Mouse (Mus musculus): ENCODE data around the gene Uxt. TPM values are rescaled to one million over a fixed set of nuclear protein-coding genes. Genes with fewer than 3 reads are reported as not detected.

The Uxt gene
- polyA plus RNA-seq (2014; fragmentation: Nextera tagmentation; extraction: Ambion mirVana) = 62.5 and 66.4 TPM in 2 replicates

- peak; percentile 99 for ATAC-seq (ENCODE audit: low FRiP score)
- H3K9me3 ChIP-seq (ENCODE audit: control insufficient read depth, low read length) = no peaks in the 10 kb centered on the region
- no peaks in the 10 kb centered on the region for H3K27me3 ChIP-seq (ENCODE audit: control insufficient read depth, insufficient read depth, low read length)
These were observed at the start of gene Uxt for GRCm38 (mm10) chrX:20961477-20962378. Uxt (minus strand) TSS chrX:20962017.

GRCm38 (mm10) chrX:20980901-20981300 is 19.1 kb upstream of the Uxt start:
- Histone ChIP-seq H3K9me3 (ENCODE audit: control insufficient read depth, low read length) (no peaks in the 10 kb centered on the region), H3K9ac (ENCODE audit: low read length) (no peak overlapping the region), H3K4me2 (no peak overlapping the region), H3K27me3 (ENCODE audit: control insufficient read depth, insufficient read depth, low read length) (no peaks in the 10 kb centered on the region), H3K4me3 (ENCODE audit: low read depth, low read length) (no peak overlapping the region), H3K36me3 (ENCODE audit: control insufficient read depth, insufficient read depth, low read length) (no peaks in the 10 kb centered on the region), H3K4me1 (ENCODE audit: control insufficient read depth, insufficient read depth, low read length) (no peaks in the 10 kb centered on the region), H3K27ac (ENCODE audit: low read depth, low read length) (no peak overlapping the region)
- WGBS = 79% methylated on average over 1 of the region's 1 CpGs
- DNase-seq (ENCODE audit: low spot score, missing footprints) (no peak), ATAC-seq (ENCODE audit: low FRiP score) (no peak)

More at GRCm38 (mm10) chrX:20961477-20962378, at the start of gene Uxt:
- Histone ChIP-seq H3K36me3 (ENCODE audit: control insufficient read depth, insufficient read depth, low read length) (no peaks in the 10 kb centered on the region), H3K4me1 (ENCODE audit: control insufficient read depth, insufficient read depth, low read length) (no peaks in the 10 kb centered on the region), H3K4me3 (ENCODE audit: low read depth, low read length) (peak within 1 kb of the TSS; percentile 32), H3K9ac (ENCODE audit: low read length) (peak within 1 kb of the TSS; percentile 55; the same call in 1 of the 2 replicates), H3K27ac (ENCODE audit: low read depth, low read length) (no peak within 1 kb of the TSS; the same call in 1 of the 2 replicates), H3K4me2 (peak within 1 kb of the TSS; percentile 41)
- DNase-seq (ENCODE audit: low spot score, missing footprints) = peak; percentile 95
- 19% methylated on average over 57 of the region's 57 CpGs for WGBS

GRCm38 (mm10) chrX:20950191-20950880 is 11.5 kb downstream of the Uxt start, which contains the start of gene Elk1:
Elk1 (minus strand) TSS chrX:20950608.
- 14% methylated on average over 29 of the region's 30 CpGs for WGBS
- H3K36me3 ChIP-seq (ENCODE audit: control insufficient read depth, insufficient read depth, low read length) = no peaks in the 10 kb centered on the region
- peak within 1 kb of the TSS; percentile 47 for H3K4me2 ChIP-seq
- no peaks in the 10 kb centered on the region for H3K27me3 ChIP-seq (ENCODE audit: control insufficient read depth, insufficient read depth, low read length)
- H3K4me3 ChIP-seq (ENCODE audit: low read depth, low read length) = peak within 1 kb of the TSS; percentile 57
- DNase-seq (ENCODE audit: low spot score, missing footprints) (peak; percentile 96), ATAC-seq (ENCODE audit: low FRiP score) (peak; percentile 98)
- peak within 1 kb of the TSS; percentile 44; the same call in 1 of the 2 replicates for H3K27ac ChIP-seq (ENCODE audit: low read depth, low read length)
- no peaks in the 10 kb centered on the region for H3K9me3 ChIP-seq (ENCODE audit: control insufficient read depth, low read length)
- no peaks in the 10 kb centered on the region; the same call in 1 of the 2 replicates for H3K4me1 ChIP-seq (ENCODE audit: control insufficient read depth, insufficient read depth, low read length)
- H3K9ac ChIP-seq (ENCODE audit: low read length) = peak within 1 kb of the TSS; percentile 71

- Histone ChIP-seq H3K9me3 (ENCODE audit: control insufficient read depth, low read length) (no peaks in the 10 kb centered on the region), H3K9ac (ENCODE audit: low read length) (no peak overlapping the region), H3K4me3 (ENCODE audit: low read depth, low read length) (no peak overlapping the region), H3K36me3 (ENCODE audit: control insufficient read depth, insufficient read depth, low read length) (no peaks in the 10 kb centered on the region), H3K27me3 (ENCODE audit: control insufficient read depth, insufficient read depth, low read length) (no peaks in the 10 kb centered on the region), H3K27ac (ENCODE audit: low read depth, low read length) (no peak overlapping the region), H3K4me2 (no peak overlapping the region), H3K4me1 (ENCODE audit: control insufficient read depth, insufficient read depth, low read length) (no peaks in the 10 kb centered on the region; the same call in 1 of the 2 replicates)
- DNase-seq (ENCODE audit: low spot score, missing footprints) (peak; percentile 82), ATAC-seq (ENCODE audit: low FRiP score) (no peak)
- 11% methylated on average over 4 of the region's 4 CpGs for WGBS
These were observed 15.8 kb downstream of the Uxt start for GRCm38 (mm10) chrX:20946055-20946454.

GRCm38 (mm10) chrX:20931963-20932362 is 29.9 kb downstream of the Uxt start:
- WGBS = 89% methylated on average over 1 of the region's 1 CpGs

GRCm38 (mm10) chrX:20931364-20931763 is 30.5 kb downstream of the Uxt start, which contains the start of gene Cfp:
Cfp (minus strand) TSS chrX:20931555.
- Histone ChIP-seq H3K27ac (ENCODE audit: low read depth, low read length) (no peak within 1 kb of the TSS), H3K27me3 (ENCODE audit: control insufficient read depth, insufficient read depth, low read length) (no peaks in the 10 kb centered on the region), H3K4me1 (ENCODE audit: control insufficient read depth, insufficient read depth, low read length) (no peaks in the 10 kb centered on the region), H3K4me2 (no peak within 1 kb of the TSS), H3K9ac (ENCODE audit: low read length) (no peak within 1 kb of the TSS), H3K36me3 (ENCODE audit: control insufficient read depth, insufficient read depth, low read length) (0 out of 2 replicates have a peak, but pooled peaks cover 2% of the 10 kb centered on the region), H3K4me3 (ENCODE audit: low read depth, low read length) (no peak within 1 kb of the TSS), H3K9me3 (ENCODE audit: control insufficient read depth, low read length) (no peaks in the 10 kb centered on the region)
- no peak for DNase-seq (ENCODE audit: low spot score, missing footprints)
- no peak for ATAC-seq (ENCODE audit: low FRiP score)
- 82% methylated on average over 1 of the region's 1 CpGs for WGBS

More at GRCm38 (mm10) chrX:20931963-20932362, 29.9 kb downstream of the Uxt start:
- Histone ChIP-seq H3K27me3 (ENCODE audit: control insufficient read depth, insufficient read depth, low read length) (no peaks in the 10 kb centered on the region), H3K4me2 (no peak overlapping the region), H3K36me3 (ENCODE audit: control insufficient read depth, insufficient read depth, low read length) (0 out of 2 replicates have a peak, but pooled peaks cover 2% of the 10 kb centered on the region), H3K4me3 (ENCODE audit: low read depth, low read length) (no peak overlapping the region), H3K27ac (ENCODE audit: low read depth, low read length) (no peak overlapping the region), H3K4me1 (ENCODE audit: control insufficient read depth, insufficient read depth, low read length) (no peaks in the 10 kb centered on the region), H3K9me3 (ENCODE audit: control insufficient read depth, low read length) (no peaks in the 10 kb centered on the region), H3K9ac (ENCODE audit: low read length) (no peak overlapping the region)
- ATAC-seq (ENCODE audit: low FRiP score) (no peak), DNase-seq (ENCODE audit: low spot score, missing footprints) (no peak)

GRCm38 (mm10) chrX:20929859-20930258 is 32.0 kb downstream of the Uxt start:
- ATAC-seq (ENCODE audit: low FRiP score) (no peak), DNase-seq (ENCODE audit: low spot score, missing footprints) (no peak)
- H3K9me3 ChIP-seq (ENCODE audit: control insufficient read depth, low read length) = no peaks in the 10 kb centered on the region
- H3K27ac ChIP-seq (ENCODE audit: low read depth, low read length) = no peak overlapping the region
- no peaks in the 10 kb centered on the region for H3K36me3 ChIP-seq (ENCODE audit: control insufficient read depth, insufficient read depth, low read length)
- H3K9ac ChIP-seq (ENCODE audit: low read length) = no peak overlapping the region
- no peak overlapping the region for H3K4me2 ChIP-seq
- no peaks in the 10 kb centered on the region for H3K4me1 ChIP-seq (ENCODE audit: control insufficient read depth, insufficient read depth, low read length)
- no peak overlapping the region for H3K4me3 ChIP-seq (ENCODE audit: low read depth, low read length)
- WGBS = 92% methylated on average over 1 of the region's 1 CpGs
- H3K27me3 ChIP-seq (ENCODE audit: control insufficient read depth, insufficient read depth, low read length) = no peaks in the 10 kb centered on the region

GRCm38 (mm10) chrX:20924976-20925375 is 36.8 kb downstream of the Uxt start:
- no peak overlapping the region for H3K4me2 ChIP-seq
- no peaks in the 10 kb centered on the region for H3K9me3 ChIP-seq (ENCODE audit: control insufficient read depth, low read length)

More at GRCm38 (mm10) chrX:20924976-20925375, 36.8 kb downstream of the Uxt start:
- no peak overlapping the region for H3K9ac ChIP-seq (ENCODE audit: low read length)
- no peaks in the 10 kb centered on the region for H3K4me1 ChIP-seq (ENCODE audit: control insufficient read depth, insufficient read depth, low read length)
- no peak for ATAC-seq (ENCODE audit: low FRiP score)
- no peak overlapping the region for H3K27ac ChIP-seq (ENCODE audit: low read depth, low read length)
- DNase-seq (ENCODE audit: low spot score, missing footprints) = no peak
- H3K36me3 ChIP-seq (ENCODE audit: control insufficient read depth, insufficient read depth, low read length) = no peaks in the 10 kb centered on the region
- H3K27me3 ChIP-seq (ENCODE audit: control insufficient read depth, insufficient read depth, low read length) = no peaks in the 10 kb centered on the region
- H3K4me3 ChIP-seq (ENCODE audit: low read depth, low read length) = no peak overlapping the region

Measured in midbrain, embryonic 11.5 days (tissue).